Mouse (Mus musculus): Measurements from ENCODE around the gene Krtap19-2. TPM values are rescaled to one million over a fixed set of nuclear protein-coding genes. Genes with fewer than 3 reads are reported as not detected.

Gene Krtap19-2
- not detected for total RNA-seq (2021)
- long read RNA-seq, experiment 1: 0 reads
- long read RNA-seq, experiment 2: 0 reads

GRCm38 (mm10) chr16:88874169-88874568, at the start of gene Krtap19-2:
Gene Krtap19-2 (minus strand): TSS chr16:88874269.
- no peak within 1 kb of the TSS for H3K27ac ChIP-seq
- H3K4me3 ChIP-seq: no peak within 1 kb of the TSS
- TF ChIP-seq CTCF (IDR thresholded peaks at IDR 0.05): no peak
- no peak for DNase-seq
- intact Hi-C loops (cut with DNase I): no loop called here

- H3K4me3 ChIP-seq: no peak within 1 kb of the TSS
- DNase-seq: no peak
- H3K27ac ChIP-seq: no peak within 1 kb of the TSS
- TF ChIP-seq CTCF (IDR thresholded peaks at IDR 0.05): no peak
- intact Hi-C loops (cut with DNase I): no loop called here
Observed at GRCm38 (mm10) chr16:88896357-88896756, 22.3 kb upstream of the Krtap19-2 start, which contains the start of gene Krtap19-5. Gene Krtap19-5 (minus strand): TSS chr16:88896457.

GRCm38 (mm10) chr16:88886870-88887269, 12.8 kb upstream of the Krtap19-2 start:
- DNase-seq: no peak
- TF ChIP-seq CTCF (IDR thresholded peaks at IDR 0.05): no peak
- intact Hi-C loops (cut with DNase I): no loop called here
- H3K27ac ChIP-seq: no peak overlapping the region
- H3K4me3 ChIP-seq: no peak overlapping the region

GRCm38 (mm10) chr16:88884989-88885388, 10.9 kb upstream of the Krtap19-2 start, which contains the start of gene Krtap19-4:
Gene Krtap19-4 (minus strand): TSS chr16:88885089.
- no peak within 1 kb of the TSS for H3K27ac ChIP-seq
- no peak for TF ChIP-seq CTCF (IDR thresholded peaks at IDR 0.05)
- intact Hi-C loops (cut with DNase I): no loop called here
- no peak within 1 kb of the TSS for H3K4me3 ChIP-seq
- no peak for DNase-seq

GRCm38 (mm10) chr16:88877938-88878337, 3.9 kb upstream of the Krtap19-2 start, which contains the start of gene Krtap19-3:
Gene Krtap19-3 (minus strand): TSS chr16:88878038.
- DNase-seq: no peak
- Histone ChIP-seq H3K27ac (no peak within 1 kb of the TSS), H3K4me3 (no peak within 1 kb of the TSS)
- intact Hi-C loops (cut with DNase I): no loop called here
- TF ChIP-seq CTCF (IDR thresholded peaks at IDR 0.05): no peak

GRCm38 (mm10) chr16:88869311-88869710, 4.8 kb downstream of the Krtap19-2 start, which contains the start of gene Krtap19-1:
Gene Krtap19-1 (minus strand): TSS chr16:88869411.
- no peak for TF ChIP-seq CTCF (IDR thresholded peaks at IDR 0.05)
- Histone ChIP-seq H3K4me3 (no peak within 1 kb of the TSS), H3K27ac (no peak within 1 kb of the TSS)
- DNase-seq: no peak
- intact Hi-C loops (cut with DNase I): no loop called here

- no peak overlapping the region for H3K4me3 ChIP-seq
- no peak overlapping the region for H3K27ac ChIP-seq
- no peak for TF ChIP-seq CTCF (IDR thresholded peaks at IDR 0.05)
- no peak for DNase-seq
- intact Hi-C loops (cut with DNase I): no loop called here
Observed at GRCm38 (mm10) chr16:88864887-88865407, 9.1 kb downstream of the Krtap19-2 start.

- DNase-seq: no peak
- intact Hi-C loops (cut with DNase I): no loop called here
Observed at GRCm38 (mm10) chr16:88851450-88851849, 22.6 kb downstream of the Krtap19-2 start.

GRCm38 (mm10) chr16:88848558-88848957, 25.5 kb downstream of the Krtap19-2 start:
- no peak overlapping the region for H3K4me3 ChIP-seq
- intact Hi-C loops (cut with DNase I): no loop called here
- no peak for TF ChIP-seq CTCF (IDR thresholded peaks at IDR 0.05)
- no peak for DNase-seq
- H3K27ac ChIP-seq: no peak overlapping the region

More at GRCm38 (mm10) chr16:88851450-88851849, 22.6 kb downstream of the Krtap19-2 start:
- Histone ChIP-seq H3K27ac (no peak overlapping the region), H3K4me3 (no peak overlapping the region)
- TF ChIP-seq CTCF (IDR thresholded peaks at IDR 0.05): peak; percentile 64

GRCm38 (mm10) chr16:88847363-88847762, 26.7 kb downstream of the Krtap19-2 start:
- DNase-seq: no peak
- TF ChIP-seq CTCF (IDR thresholded peaks at IDR 0.05): no peak
- Histone ChIP-seq H3K27ac (no peak overlapping the region), H3K4me3 (no peak overlapping the region)
- intact Hi-C loops (cut with DNase I): no loop called here

- TF ChIP-seq CTCF (IDR thresholded peaks at IDR 0.05): no peak
- intact Hi-C loops (cut with DNase I): loop anchor here (10.0 kb wide), 1 partner anchor 112 kb away; no protein-coding TSS in a partner anchor
- H3K27ac ChIP-seq: no peak overlapping the region
Observed at GRCm38 (mm10) chr16:88826978-88827377, 47.1 kb downstream of the Krtap19-2 start.

GRCm38 (mm10) chr16:88826095-88826652, 47.9 kb downstream of the Krtap19-2 start, which contains the start of gene Krtap14:
Gene Krtap14 (minus strand): TSS chr16:88826145.
- Histone ChIP-seq H3K27ac (no peak within 1 kb of the TSS), H3K4me3 (no peak within 1 kb of the TSS)
- no peak for TF ChIP-seq CTCF (IDR thresholded peaks at IDR 0.05)
- intact Hi-C loops (cut with DNase I): loop anchor here (10.0 kb wide), 1 partner anchor 111 kb away; no protein-coding TSS in a partner anchor
- DNase-seq: no peak

More at GRCm38 (mm10) chr16:88826978-88827377, 47.1 kb downstream of the Krtap19-2 start:
- DNase-seq: no peak
- H3K4me3 ChIP-seq: no peak overlapping the region

GRCm38 (mm10) chr16:88823736-88824135, 50.3 kb downstream of the Krtap19-2 start:
- DNase-seq: no peak
- Histone ChIP-seq H3K4me3 (no peak overlapping the region), H3K27ac (no peak overlapping the region)
- intact Hi-C loops (cut with DNase I): loop anchor here (5.0 to 10.0 kb wide), 3 partner anchors 109 to 431 kb away; no protein-coding TSS in a partner anchor
- TF ChIP-seq CTCF (IDR thresholded peaks at IDR 0.05): peak; percentile 64

Other genes with a start within 250 kb of the Krtap19-2 start
- gene 2310079G19Rik, start 246.6 kb downstream of the Krtap19-2 start, total RNA-seq (2021): not detected
- gene Krtap26-1, start 226.5 kb downstream of the Krtap19-2 start, total RNA-seq (2021): not detected
- not detected for gene Krtap27-1, start 202.6 kb downstream of the Krtap19-2 start, total RNA-seq (2021)
- gene 2310061N02Rik, start 166.3 kb downstream of the Krtap19-2 start, total RNA-seq (2021): not detected
- not detected for gene Krtap13-1, start 145.4 kb downstream of the Krtap19-2 start, total RNA-seq (2021)
- gene Krtap13, start 122.6 kb downstream of the Krtap19-2 start, total RNA-seq (2021): not detected
- not detected for gene 2310034C09Rik, start 115.4 kb downstream of the Krtap19-2 start, total RNA-seq (2021)
- not detected for gene 2310057N15Rik, start 100.1 kb downstream of the Krtap19-2 start, total RNA-seq (2021)
- gene Gm5965, start 96.4 kb downstream of the Krtap19-2 start, total RNA-seq (2021): not detected
- not detected for gene Gm20741, start 62.0 kb downstream of the Krtap19-2 start, total RNA-seq (2021)
- not detected for gene Krtap15, start 54.1 kb downstream of the Krtap19-2 start, total RNA-seq (2021)
- gene Krtap14, start 48.1 kb downstream of the Krtap19-2 start, total RNA-seq (2021): not detected
- gene Krtap19-1, start 4.9 kb downstream of the Krtap19-2 start, total RNA-seq (2021): not detected
- gene Krtap19-3, start 3.8 kb upstream of the Krtap19-2 start, total RNA-seq (2021): not detected
- gene Krtap19-4, start 10.8 kb upstream of the Krtap19-2 start, total RNA-seq (2021): not detected
- not detected for gene Krtap19-5, start 22.2 kb upstream of the Krtap19-2 start, total RNA-seq (2021)
- gene Krtap19-9b, start 58.0 kb upstream of the Krtap19-2 start, total RNA-seq (2021): not detected
- gene Krtap16-3, start 88.6 kb upstream of the Krtap19-2 start, total RNA-seq (2021): not detected
- not detected for gene Krtap22-2, start 136.5 kb upstream of the Krtap19-2 start, total RNA-seq (2021)
- gene Gm10229, start 141.0 kb upstream of the Krtap19-2 start, total RNA-seq (2021): not detected
- gene Krtap6-1, start 157.4 kb upstream of the Krtap19-2 start, total RNA-seq (2021): not detected
- gene Gm10228, start 167.2 kb upstream of the Krtap19-2 start, total RNA-seq (2021): not detected
- not detected for gene Krtap6-5, start 173.6 kb upstream of the Krtap19-2 start, total RNA-seq (2021)
- not detected for gene 1110025L11Rik, start 189.7 kb upstream of the Krtap19-2 start, total RNA-seq (2021)
- not detected for gene Krtap6-3, start 209.7 kb upstream of the Krtap19-2 start, total RNA-seq (2021)